Mouse (Mus musculus): ENCODE data around the gene Rcsd1.

The Rcsd1 gene

DNA sequence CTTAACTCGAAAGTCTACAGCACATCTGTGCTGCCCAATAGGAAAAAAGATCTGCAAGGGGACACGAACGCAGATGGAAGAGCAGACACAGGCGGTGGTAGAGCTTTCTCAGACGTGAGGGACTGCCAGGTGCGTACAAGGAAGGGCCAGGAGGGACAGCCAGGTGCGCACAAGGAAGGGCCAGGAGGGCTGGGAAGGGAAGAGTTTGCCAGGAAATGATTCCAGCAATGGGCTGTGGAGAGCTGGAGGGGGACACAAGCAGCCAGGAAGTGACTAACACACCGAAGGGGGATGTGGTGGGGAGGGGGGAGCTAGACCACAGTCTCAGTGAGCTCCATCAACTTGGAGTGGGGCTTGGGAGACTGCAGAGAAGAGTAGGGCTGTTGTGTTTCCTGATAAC is 79.6 kb downstream of the Rcsd1 start:
- no peak for DNase-seq (ENCODE audit: low spot score in 2 of 2)

GRCm38 (mm10) chr1:165628603-165629002 is 81.0 kb downstream of the Rcsd1 start:
- DNase-seq (ENCODE audit: low spot score in 2 of 2) = no peak

- no peak for DNase-seq (ENCODE audit: low spot score in 2 of 2)
These were observed 83.7 kb downstream of the Rcsd1 start for GRCm38 (mm10) chr1:165625896-165626295.

- DNase-seq (ENCODE audit: low spot score in 2 of 2) = no peak
These were observed 84.5 kb downstream of the Rcsd1 start for GRCm38 (mm10) chr1:165625058-165625457.

DNA sequence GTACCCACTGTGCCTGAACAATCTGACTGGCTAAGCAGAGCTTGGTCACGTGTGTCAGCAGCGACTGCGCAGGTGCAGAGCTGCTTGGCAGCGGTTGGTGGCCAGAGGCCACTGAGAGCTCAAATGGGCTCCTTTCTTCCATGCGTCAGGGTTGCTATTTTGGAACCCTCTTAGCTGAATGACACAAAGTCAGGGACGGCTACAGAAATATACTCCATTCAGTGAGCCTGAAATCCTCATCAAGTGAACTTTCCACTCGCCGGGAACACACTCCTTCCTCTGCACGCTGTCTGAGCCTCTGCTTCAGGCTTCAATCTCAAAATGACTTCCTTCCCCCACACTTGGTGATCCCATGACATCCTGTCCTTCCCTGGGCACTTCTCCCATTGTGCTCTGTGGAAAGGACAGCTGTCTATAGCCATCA is 91.3 kb downstream of the Rcsd1 start:
- no peak for DNase-seq (ENCODE audit: low spot score in 2 of 2)

GRCm38 (mm10) chr1:165617166-165617891 is 92.2 kb downstream of the Rcsd1 start:
- no peak for DNase-seq (ENCODE audit: low spot score in 2 of 2)

DNA sequence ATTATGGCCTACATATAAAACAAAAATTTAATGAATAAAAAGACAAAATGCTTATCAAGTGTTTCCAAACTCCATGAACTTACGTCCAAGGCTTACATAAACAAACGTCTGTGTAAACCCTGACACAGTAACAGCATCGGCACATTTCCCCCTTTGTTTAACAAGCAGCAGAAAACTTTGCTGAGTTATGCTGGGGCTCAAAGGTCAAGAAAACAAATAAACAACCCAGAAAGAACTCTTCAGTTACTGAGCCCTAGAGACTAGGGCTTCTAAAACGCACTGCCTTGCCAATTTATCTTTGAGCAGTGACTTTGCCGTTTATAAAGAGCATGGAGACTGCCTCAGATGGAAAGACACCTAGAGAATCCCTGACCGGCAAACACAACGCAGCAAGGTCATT is 92.9 kb downstream of the Rcsd1 start:
- DNase-seq (ENCODE audit: low spot score in 2 of 2) = no peak

DNA sequence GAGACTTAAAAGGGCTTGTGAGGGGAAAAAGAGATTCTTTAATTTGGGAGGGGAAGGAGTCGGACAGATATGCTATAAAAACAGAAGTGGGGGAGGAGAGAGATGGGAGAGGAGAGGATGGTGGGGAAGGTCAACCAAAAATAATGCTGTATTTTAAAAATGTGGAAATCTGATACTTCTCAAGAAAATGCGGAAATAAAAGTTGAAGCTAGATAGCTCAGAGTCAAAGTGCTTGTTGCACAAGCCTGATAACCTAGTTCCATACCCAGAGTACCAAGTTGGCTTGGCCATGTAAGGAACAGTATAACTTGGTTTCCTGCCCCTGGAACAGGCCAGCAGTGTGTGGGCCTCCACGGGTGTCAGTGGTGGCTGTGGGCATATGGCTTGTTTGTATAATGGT is 94.8 kb downstream of the Rcsd1 start:
- no peak for DNase-seq (ENCODE audit: low spot score in 2 of 2)

DNA sequence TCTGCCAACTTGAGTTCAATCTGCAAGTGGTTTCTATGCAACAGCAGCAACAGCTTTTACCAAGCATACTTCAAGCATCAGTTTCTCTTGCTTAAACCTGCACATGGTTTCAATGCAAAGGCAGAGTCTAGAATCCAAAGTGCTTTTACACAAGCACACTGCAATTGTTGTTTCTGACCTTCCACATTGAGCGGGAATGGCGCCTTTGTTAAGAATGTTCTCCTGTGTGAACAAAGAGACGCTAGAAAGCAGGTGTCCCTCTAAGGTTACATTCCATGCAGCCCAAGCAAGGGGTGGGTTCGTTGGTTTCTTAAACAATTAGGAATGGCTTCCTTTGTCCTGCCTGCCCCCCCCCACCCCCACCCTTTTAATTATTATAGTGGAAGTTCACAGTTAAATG is 95.6 kb downstream of the Rcsd1 start:
- no peak for DNase-seq (ENCODE audit: low spot score in 2 of 2)

DNA sequence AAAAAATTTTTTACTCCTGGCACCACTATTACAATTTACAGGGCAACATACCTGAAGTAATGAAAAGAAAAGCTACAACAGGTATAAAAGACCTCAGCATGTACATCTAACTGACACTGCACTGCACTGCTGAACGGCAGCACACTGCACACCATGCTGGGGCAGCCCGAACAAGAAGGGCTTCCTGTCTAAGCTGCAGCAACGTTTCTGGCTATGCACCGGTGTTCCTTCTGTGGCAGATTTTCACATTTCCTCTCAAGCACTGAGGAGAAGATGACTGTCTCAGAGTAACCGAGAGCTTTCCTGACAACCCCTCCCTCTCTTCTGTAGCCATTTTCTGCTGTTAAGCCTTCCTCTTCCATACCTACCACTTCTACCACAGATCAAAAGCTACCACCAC is 96.8 kb downstream of the Rcsd1 start:
- no peak for DNase-seq (ENCODE audit: low spot score in 2 of 2)

- no peak for DNase-seq (ENCODE audit: low spot score in 2 of 2)
These were observed 99.1 kb downstream of the Rcsd1 start for GRCm38 (mm10) chr1:165610321-165610999.

- no peak for DNase-seq (ENCODE audit: low spot score in 2 of 2)
These were observed 99.8 kb downstream of the Rcsd1 start for GRCm38 (mm10) chr1:165609495-165610320.

DNA sequence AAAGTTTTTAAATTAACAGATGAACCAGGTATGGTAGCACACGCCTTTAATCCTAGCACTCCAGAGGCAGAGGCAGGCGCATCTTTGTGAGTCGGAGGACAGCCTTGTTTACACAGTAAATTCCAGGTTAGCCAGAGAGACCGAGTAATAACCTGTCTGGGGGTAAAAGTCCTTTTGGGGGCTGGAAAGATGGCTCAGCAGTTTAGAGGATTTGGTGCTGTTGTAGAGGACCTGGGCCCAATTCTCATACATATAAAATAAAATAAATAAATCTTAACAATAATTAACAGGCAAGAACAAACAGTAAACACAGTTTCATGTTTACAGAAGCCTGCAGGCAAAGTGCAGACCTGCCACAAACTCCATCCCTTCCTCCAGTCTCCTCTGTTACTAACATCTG is 100.7 kb downstream of the Rcsd1 start:
- no peak for DNase-seq (ENCODE audit: low spot score in 2 of 2)

- no peak for DNase-seq (ENCODE audit: low spot score in 2 of 2)
These were observed 103.8 kb downstream of the Rcsd1 start for GRCm38 (mm10) chr1:165605774-165606173.

DNA sequence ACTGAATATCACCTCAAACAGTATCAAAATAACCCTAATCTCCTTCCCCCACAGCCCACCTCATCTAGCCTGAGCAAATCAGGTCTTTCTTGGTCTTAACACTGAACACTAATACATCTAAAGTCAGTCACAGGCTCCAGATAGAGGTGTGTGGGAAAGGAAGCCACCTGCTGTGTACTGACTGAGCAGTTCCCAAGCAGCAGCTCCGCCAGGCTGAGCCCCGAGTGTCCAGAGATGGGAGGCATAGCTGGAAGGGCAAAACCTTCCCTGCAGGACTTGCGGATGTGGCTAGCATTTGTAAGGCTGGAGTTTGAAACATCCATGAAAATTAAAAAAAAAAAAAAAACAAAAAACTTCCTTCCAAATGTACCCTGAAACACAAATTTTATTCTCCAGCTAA is 104.4 kb downstream of the Rcsd1 start:
- no peak for DNase-seq (ENCODE audit: low spot score in 2 of 2)

GRCm38 (mm10) chr1:165604203-165604602 is 105.4 kb downstream of the Rcsd1 start:
- no peak for DNase-seq (ENCODE audit: low spot score in 2 of 2)

DNA sequence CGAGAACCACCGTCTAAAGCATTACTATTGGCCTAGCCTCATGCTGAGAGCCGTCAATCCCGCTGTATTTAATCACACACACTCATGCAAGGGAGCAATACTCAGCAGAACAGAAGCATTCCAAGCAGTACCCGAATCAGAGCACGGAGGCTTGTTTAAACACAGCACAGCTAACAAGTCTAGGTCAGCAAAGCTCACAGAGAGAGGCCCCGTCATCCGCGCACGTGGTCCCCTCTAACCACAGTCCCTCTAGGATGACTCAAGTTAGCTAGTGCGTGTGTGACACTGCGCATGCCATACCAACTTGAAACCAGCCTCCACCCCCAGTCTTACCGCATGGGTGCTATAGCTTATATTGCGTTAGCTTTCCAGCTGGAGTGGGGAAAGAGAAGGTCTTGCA is 106.3 kb downstream of the Rcsd1 start:
- DNase-seq (ENCODE audit: low spot score in 2 of 2) = no peak

DNA sequence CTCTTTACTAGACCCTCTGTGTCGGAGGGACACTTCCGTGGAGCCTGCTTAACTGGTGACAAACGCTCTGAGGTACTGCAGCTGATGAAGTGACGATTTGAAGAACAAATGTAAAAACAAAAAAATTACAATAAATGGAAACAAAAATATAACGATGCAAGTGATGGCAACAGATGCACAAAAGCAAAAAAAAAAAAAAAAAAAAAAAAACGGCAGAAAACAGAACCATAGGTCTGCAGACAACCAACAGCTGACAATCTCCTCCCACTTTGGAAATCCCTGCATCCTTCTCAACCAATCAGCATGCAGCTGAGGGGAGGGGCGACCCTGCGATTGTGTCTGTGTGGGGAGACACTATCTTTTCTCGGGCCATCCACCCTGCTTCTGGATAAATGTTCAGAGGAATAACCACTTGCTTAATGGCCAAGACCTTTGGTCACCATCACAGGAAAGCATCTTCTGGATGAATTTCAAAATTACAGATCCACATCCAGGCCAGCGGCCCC is 107.7 kb downstream of the Rcsd1 start:
- no peak for DNase-seq (ENCODE audit: low spot score in 2 of 2)

All from frontal cortex, postnatal 25 days (tissue).